Mouse (Mus musculus) neutrophil, adult 5-6 weeks (primary cell): ENCODE measurements around the gene Mtap. TPM values are rescaled to one million over a fixed set of nuclear protein-coding genes. Genes with fewer than 3 reads are reported as not detected.

Source experiments
- ATAC-seq: fragments of 151-379, 151-347 bp; 2 replicates; pipeline ENCODE4 v1.8.0; 2017; ENCODE audit warnings: mild to moderate bottlenecking, moderate TSS enrichment; ENCODE audit not compliant: insufficient number of reproducible peaks, poor library complexity, low FRiP score, severe bottlenecking; ENCODE audit errors: extremely low read depth
- total RNA-seq: library from RNA; stranded (forward); fragments of 200-1000 nt; gene quantifications from 2 replicates; pipeline ENCODE4 v1.2.3, GENCODE M21; 2017

Gene Mtap
- total RNA-seq, 1 experiment from 2014 or later, result 19.4 TPM

DNA sequence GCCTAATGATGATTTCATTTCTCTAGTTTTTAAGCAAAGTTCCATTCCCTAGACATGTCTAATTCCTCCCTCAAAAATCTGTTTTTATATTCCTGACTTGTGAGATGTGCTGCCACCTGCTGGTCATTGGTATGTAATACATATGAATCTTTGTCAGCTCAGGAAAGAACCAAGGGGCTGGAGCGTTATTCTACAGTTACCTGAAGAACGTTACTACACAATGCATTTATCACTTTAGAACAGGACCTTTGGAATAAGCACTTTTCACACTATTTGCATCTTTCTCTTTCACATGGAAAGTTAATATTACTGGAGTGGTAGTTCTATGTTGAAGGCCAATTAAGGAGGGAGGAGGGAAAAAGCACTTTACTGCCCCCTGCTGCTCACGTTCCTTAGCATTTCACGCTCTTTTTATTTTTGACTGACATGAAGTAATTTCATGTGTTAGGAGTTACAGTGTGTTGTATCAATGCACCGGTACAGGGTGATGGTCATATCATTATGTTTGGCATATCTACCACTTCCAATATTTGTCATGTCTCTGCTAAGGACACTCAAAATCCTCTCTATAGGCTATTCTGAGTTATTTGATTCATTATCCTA is 7.5 kb upstream of the Mtap start:
- ATAC-seq, result peak; percentile 80

- peak; percentile 54; the same call in 1 of the 2 replicates for ATAC-seq
Observed at GRCm38 (mm10) chr4:89131795-89132194, 5.1 kb upstream of the Mtap start.

DNA sequence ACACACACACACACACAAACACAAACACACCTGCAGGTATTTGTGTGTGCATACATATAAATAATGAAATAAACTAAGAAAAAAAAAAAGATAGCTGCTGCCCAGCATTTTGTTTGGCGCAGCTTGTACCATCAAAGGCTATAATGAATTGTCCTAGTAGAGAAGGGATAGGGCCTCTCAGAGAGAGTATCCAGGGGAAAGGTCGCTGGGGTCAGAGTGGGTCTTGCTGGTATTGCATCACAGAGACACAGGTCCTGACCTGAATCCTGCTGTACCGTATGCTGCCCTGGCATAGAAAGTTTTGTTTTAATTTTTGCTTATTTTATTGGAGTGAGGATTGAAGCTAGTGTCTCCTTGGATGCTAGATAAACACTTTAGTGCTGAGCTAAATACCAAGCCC is 566 bp upstream of the Mtap start:
- no peak for ATAC-seq

DNA sequence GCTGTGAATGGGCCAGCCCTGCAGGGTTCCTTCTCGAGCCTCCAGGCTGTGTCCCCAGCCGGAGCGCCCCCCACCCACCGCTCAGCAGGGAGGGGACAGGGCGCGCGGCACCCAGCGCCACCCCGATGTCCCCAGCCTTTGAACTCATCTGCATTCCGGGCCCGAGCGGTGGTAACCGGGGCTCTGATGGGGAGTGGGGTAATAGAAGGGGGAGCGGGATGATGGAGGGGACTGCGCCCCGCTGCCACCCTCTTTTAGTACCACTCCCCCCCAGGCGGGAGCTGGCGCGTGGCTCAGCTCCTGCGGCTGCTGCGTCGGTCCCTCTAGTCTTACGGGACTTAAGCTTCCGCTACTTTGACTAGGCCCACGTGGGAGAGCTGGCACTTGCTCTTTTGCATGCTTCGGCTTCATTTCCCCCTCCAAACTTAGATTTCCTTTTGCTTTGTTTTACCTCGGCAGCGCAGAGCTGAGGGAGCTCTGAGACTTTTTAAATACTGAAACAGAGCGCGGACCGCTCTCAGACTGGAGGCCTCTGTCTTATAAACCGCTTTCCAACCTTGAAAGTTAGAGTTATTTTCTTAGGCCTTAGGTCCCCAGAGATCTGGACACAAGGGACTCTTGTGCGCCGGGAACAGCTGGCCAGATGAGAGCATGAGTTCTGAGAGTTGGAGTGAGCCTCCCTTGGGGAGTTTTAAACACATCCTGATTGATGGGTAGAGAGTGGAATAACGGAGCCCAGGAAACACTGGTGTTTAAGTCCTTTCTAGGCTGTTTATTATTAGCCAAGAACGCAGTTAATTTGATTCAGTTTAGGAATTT is 829 bp downstream of the Mtap start:
- peak; percentile 74 for ATAC-seq

DNA sequence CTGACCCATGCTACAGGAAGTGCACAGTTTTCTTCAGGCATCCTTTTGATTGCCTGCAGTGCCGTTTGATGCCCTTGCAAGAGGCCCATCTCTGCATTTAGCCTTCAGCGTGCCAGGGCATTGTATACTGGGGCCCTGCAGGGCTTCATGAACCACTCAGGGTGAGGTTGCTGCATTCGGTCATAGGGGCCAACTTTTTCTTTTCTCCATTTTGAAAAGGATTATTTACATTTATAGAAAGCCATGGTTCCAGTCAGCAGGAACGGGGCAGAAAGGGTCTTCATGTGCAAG is 1.4 kb downstream of the Mtap start:
- no peak for ATAC-seq

DNA sequence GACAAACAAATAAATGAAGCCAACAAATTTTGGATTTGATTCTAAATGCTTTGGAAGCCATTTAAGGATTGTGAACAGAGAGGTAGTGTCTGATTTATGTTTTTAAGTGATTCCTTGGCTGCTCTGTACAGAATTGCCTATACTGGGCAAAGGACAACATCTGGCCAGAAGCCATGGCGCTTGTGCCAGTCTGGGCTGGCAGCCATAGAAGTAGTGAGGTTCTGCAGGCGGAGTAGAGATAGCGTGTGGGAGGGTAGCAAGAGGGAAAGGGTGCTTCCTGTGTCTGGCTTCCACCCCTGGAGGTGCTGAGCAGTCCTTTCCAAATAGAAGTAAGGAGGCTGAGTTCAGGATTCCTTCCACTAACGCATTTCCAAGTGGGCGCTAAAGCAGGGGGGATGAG is 3.9 kb downstream of the Mtap start:
- no peak for ATAC-seq

DNA sequence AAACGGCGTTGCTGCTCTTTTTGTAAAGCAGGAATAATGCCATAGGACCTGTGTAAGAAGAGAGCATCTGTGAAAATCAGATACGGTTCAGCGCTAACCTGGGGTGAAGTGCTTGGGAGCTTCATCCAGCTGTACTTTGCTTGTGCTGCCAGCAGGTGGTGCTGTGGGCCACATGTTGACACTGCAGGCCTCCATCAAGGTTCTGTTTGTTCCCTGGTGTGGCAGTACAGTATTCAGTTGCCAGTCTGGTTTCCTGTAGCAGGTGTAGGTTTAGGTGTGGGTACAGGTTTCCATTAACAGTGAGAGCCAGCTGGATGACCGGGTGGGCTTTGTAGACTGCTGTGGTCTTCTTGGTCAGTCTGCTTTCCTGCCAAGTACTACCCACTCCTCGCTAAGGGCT is 8.5 kb downstream of the Mtap start:
- peak; percentile 97 for ATAC-seq

DNA sequence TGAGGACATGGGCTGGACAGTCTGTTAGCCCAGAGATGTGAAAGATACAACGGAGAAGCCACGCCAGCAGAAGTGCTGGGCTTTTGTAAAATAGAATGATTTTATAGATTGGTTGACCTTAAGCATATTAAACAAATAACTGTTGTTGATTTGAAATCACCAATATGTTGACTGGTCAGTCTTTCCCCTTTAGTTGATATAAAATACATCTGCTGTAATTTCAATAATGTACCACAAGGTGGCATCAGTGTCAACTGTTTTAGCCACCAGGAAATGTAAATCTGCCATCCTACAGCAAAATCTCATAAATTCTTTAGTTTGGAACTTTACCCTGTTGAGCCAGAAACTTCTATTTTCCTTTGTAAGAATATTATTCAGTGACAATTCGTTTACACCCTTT is 9.4 kb downstream of the Mtap start:
- ATAC-seq, result peak; percentile 60; the same call in 1 of the 2 replicates

DNA sequence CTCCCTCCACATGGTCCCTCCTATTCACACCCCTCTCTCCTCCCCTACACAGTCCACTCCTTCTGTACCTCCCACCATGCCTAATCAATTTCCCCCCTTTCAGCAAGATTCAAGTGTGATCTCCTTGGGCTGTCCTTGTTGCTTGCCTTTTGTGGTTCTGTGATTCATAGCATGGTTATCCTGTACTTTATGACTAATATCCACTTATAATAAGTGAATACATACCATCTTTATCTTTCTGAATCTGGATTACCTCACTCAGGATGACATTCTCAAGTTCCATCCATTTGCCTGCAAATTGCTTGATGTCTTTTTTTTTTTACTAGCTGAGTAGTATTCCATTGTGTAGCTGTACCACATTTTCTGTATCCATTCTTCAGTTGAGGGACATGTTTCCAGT is 12.3 kb downstream of the Mtap start:
- ATAC-seq, result no peak

DNA sequence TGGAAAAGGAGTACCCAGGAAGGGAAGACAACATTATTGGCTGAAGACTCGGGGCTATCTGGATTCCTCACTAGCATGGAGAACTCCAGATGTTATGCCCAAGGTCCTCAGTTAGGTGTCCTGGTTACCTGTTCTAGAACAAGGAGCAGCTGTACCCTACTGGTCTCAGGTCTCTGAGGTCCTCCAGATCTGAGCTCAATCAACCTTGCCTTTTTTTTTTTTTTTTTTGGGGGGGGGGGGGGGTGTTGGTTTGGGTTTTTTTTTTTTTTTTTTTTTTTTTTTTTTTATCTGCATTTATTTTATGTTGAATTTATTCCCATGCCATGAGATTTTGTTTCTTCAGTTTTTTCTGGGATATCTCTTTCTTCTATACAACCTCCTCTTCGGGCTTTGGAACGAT is 24.5 kb downstream of the Mtap start:
- ATAC-seq, result no peak

DNA sequence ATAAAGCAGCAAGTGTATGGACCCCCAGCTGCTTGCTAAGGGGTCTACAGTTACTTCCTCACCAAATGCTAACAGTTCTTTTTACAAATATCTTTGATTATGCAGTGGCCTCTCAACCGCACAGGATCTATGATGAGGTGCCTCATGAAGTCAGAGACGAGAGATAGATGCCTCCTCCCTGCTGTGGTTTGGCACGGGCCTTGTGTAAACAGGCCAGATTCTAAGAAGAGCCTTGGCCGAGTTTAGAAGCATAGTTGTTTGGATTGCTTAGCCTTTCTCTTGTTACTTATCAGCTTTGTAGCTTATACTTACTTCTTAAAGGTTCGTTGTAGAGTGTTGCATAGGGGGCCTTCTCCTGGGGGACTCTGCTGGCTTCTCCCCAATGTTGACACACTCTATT is 25.6 kb downstream of the Mtap start:
- ATAC-seq, result no peak

- ATAC-seq, result no peak
Observed at GRCm38 (mm10) chr4:89163613-89164012, 26.7 kb downstream of the Mtap start.

DNA sequence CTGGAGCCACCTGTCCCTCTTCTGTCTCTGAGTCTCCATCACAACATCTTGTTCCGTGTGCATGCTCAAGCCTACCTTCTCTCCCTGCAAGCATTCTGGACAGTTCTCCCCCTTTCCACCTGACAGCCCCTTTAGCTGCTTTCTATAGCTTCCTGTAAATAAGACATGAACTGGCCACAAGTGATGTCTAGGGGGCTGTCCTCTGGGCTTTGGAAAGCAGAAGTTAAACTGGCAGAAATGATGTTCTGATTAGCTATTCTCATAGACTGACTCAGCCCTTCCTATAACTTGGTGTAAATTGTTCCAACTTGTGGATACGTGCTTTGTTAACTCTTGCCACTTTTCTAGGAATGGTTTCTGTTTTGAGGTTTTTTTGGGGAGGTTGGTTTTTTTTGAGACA is 27.8 kb downstream of the Mtap start:
- ATAC-seq, result no peak

- no peak for ATAC-seq
Observed at GRCm38 (mm10) chr4:89168877-89169276, 32.0 kb downstream of the Mtap start.

DNA sequence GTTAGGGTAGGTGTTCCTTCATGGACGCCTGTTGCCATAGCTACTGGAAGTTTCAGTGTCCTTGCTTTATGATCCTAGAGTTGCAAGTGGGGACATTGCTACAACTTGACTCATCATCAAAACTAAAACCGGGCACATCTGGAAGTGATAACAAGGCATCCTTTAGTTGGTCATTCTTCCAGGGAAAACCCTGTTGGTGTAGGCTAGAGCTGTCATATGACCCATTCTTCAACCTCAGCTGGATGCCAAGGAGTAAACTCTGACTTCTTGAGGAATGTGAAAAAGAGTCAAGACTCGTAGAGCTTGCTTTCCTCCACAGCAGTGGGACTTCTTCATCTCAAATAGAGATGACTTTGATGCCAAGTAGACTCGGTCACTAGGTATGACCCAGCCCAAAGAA is 32.8 kb downstream of the Mtap start:
- no peak for ATAC-seq

GRCm38 (mm10) chr4:89170931-89171330 is 34.0 kb downstream of the Mtap start:
- ATAC-seq, result no peak

- no peak for ATAC-seq
Observed at GRCm38 (mm10) chr4:89172873-89173605, 36.1 kb downstream of the Mtap start.

DNA sequence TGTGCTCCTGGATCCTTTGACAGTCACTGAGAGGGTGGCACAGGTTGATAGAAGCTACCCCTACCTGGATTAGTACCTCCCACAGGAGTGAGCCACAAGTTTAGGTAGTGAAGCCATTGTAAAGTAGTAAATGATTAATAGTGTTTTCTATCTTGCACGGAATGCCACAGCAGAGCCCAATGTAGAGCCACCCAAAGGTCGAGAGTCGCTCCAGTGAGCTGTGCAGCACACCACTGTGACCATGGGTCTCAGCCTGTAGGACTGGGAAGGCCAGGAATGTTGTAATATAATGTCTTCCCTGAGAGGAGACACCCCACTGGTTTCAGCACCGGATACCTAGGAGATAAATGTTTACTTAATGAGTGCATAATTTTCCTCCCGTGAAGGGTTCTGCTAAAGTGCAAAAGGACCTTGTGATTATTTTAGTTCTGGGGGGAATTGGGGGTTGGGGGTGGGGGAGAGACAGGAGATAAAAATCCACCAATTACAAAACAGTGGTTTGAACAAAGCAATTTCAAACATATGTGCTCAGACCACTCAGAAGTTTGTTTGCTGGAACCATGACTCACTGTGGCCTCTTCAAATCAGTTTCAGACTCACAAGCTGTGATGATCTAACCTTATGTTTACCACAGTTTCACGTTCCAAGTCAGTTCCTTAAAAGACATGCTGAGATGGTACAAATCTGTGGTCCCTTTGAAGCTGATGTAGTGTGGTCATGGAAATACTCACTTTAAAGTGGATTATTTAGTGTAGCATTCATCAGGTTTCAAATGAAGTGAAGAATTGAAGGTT is 40.8 kb downstream of the Mtap start:
- no peak for ATAC-seq

DNA sequence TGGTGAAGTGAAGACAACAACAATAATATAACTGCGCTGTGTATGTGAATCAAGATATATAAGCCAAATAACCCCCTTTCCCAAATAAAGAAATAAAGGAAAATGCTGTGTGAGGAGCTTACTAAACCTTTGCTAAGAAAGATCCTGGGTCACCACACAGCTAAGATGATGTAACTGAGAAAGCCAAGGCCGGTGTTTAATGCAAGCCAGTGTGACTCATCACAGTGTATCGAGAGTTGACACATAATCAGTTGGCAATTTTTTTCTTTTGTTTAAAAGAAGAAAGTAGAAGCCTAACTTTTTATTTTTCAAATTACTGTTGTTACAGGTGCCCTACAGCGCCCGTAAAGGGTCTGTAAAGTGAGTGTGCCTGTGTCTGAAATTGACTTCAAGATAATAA is 43.2 kb downstream of the Mtap start:
- ATAC-seq, result no peak
